Mouse (Mus musculus) megakaryocyte, adult 5-6 weeks (primary cell): ENCODE data around the gene Sult3a2. TPM values are rescaled to one million over a fixed set of nuclear protein-coding genes. Genes with fewer than 3 reads are reported as not detected.
"Not testable (repeated sequence)": the region's sequence is repeated elsewhere in the genome, so short reads cannot be mapped to it uniquely, and the experiment has no call there.

Source experiments
- ATAC-seq: 2 replicates; pipeline ENCODE4 v1.8.0; 2016; ENCODE audit warnings: mild to moderate bottlenecking, inconsistent platforms; ENCODE audit not compliant: poor library complexity, severe bottlenecking
- total RNA-seq, 2 experiments: library from RNA; stranded (forward) in 1 of 2; stranded (reverse) in 1 of 2; fragments of 153-499, 151-499 nt in 1 of 2; fragments of 221-1000, 200-1000 nt in 1 of 2; gene quantifications; 2 replicates each; pipeline versions ENCODE4 v1.2.3 to v1.2.4; 2015 to 2017

Sult3a2 gene
- total RNA-seq (2015): not detected in 2 replicates
- not detected in 2 replicates for total RNA-seq (2017)

- no peak for ATAC-seq
Measured at GRCm38 (mm10) chr10:33786604-33787003, at the start of gene Sult3a2. TSS of gene Sult3a2 (minus strand) at chr10:33786704.

- ATAC-seq: no peak
Measured at GRCm38 (mm10) chr10:33820892-33821291, 34.4 kb upstream of the Sult3a2 start.

- ATAC-seq: no peak
Measured at GRCm38 (mm10) chr10:33816923-33817322, 30.4 kb upstream of the Sult3a2 start.

GRCm38 (mm10) chr10:33814266-33814665 lies 27.8 kb upstream of the Sult3a2 start:
- no peak for ATAC-seq

- no peak for ATAC-seq
Measured at GRCm38 (mm10) chr10:33811807-33812206, 25.3 kb upstream of the Sult3a2 start.

GRCm38 (mm10) chr10:33797221-33797949 lies 10.9 kb upstream of the Sult3a2 start:
- ATAC-seq: not testable (repeated sequence)

- not testable (repeated sequence) for ATAC-seq
Measured at GRCm38 (mm10) chr10:33796269-33796915, 9.9 kb upstream of the Sult3a2 start.

- not testable (repeated sequence) for ATAC-seq
Measured at GRCm38 (mm10) chr10:33792166-33792565, 5.7 kb upstream of the Sult3a2 start.

- no peak for ATAC-seq
Measured at GRCm38 (mm10) chr10:33787541-33787940, 1.0 kb upstream of the Sult3a2 start.

- ATAC-seq: not testable (repeated sequence)
Measured at GRCm38 (mm10) chr10:33735251-33735650, 51.3 kb downstream of the Sult3a2 start.

GRCm38 (mm10) chr10:33733241-33733640 lies 53.3 kb downstream of the Sult3a2 start:
- no peak for ATAC-seq

- ATAC-seq: no peak
Measured at GRCm38 (mm10) chr10:33732409-33733185, 53.9 kb downstream of the Sult3a2 start.

- no peak for ATAC-seq
Measured at GRCm38 (mm10) chr10:33723764-33724163, 62.7 kb downstream of the Sult3a2 start.

GRCm38 (mm10) chr10:33721827-33722438 lies 64.6 kb downstream of the Sult3a2 start:
- no peak for ATAC-seq

Other genes starting within 250 kb of the Sult3a2 start
- gene Clvs2, start 161.9 kb downstream of the Sult3a2 start, total RNA-seq (2015): not detected in 2 replicates
- not detected in 2 replicates for gene Clvs2, start 161.9 kb downstream of the Sult3a2 start, total RNA-seq (2017)
- gene Sult3a1, start 71.0 kb upstream of the Sult3a2 start, total RNA-seq (2015): not detected in 2 replicates
- not detected in 2 replicates for gene Sult3a1, start 71.0 kb upstream of the Sult3a2 start, total RNA-seq (2017)
- gene Rsph4a, start 118.4 kb upstream of the Sult3a2 start, total RNA-seq (2015): not detected in 2 replicates
- not detected in 2 replicates for gene Rsph4a, start 118.4 kb upstream of the Sult3a2 start, total RNA-seq (2017)
- gene Zup1, start 164.6 kb upstream of the Sult3a2 start, total RNA-seq (2015): 51.8 and 52.0 TPM in 2 replicates
- 54.8 and 77.0 TPM in 2 replicates for gene Zup1, start 164.6 kb upstream of the Sult3a2 start, total RNA-seq (2017)
- 150 and 163 TPM in 2 replicates for gene Rwdd1, start 232.9 kb upstream of the Sult3a2 start, total RNA-seq (2015)
- gene Rwdd1, start 232.9 kb upstream of the Sult3a2 start, total RNA-seq (2017): 174 and 188 TPM in 2 replicates